Mouse (Mus musculus): ENCODE measurements around the gene 2310061N02Rik.
"Not testable (repeated sequence)": the region's sequence is repeated elsewhere in the genome, so short reads cannot be mapped to it uniquely, and the experiment has no call there.

The 2310061N02Rik gene

DNA sequence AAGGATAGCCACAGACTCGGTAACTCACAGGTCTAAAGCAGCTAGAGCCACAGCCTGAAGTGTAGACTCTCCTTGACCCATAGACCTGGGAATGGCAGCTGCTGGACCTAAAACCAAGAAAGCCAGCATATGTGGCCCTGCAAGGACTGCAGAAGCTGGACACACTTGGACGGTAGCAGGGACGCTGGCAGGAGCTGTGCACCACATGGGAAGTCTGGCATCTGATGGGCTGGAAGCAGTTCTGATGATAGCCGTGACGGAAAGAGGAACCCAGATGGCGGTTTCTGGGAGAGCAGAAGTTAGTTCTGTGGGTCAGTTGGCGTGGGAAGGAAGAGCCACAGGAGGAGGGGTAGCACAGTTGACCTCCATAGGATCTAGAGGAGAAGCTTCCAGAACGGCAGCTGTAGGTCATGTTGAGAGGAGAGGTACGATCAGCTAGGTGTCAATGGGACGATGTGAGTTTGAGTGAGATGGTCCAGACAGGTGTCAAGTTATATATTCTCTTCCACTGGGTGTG, at the start of gene 2310061N02Rik:
TSS of gene 2310061N02Rik (minus strand) at position 467 of the 517 bp plus-strand sequence.
- no peak for DNase-seq (ENCODE audit: low spot score)

DNA sequence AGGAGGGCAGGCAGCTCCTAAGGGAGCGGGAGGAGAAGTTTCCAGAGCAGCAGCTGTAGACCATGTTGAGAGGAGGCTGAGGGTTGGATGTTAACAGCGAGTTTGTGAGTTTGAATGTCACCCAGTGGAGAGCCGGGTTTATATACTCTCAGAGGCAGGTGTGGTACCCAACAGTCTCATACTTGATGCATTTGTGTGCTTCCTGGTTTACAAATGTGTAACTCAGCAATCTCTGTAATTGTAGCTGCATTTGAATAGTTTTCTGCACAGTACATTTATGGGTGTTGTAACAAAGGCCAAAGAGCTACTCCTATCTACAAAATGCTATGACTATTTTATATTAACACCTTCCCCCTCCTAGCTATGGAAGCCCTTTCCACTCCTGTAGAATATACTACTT, 43.8 kb upstream of the 2310061N02Rik start, which contains the start of gene Krtap13:
TSS of gene Krtap13 (minus strand) at position 101 of the 400 bp plus-strand sequence.
- not testable (repeated sequence) for DNase-seq (ENCODE audit: low spot score)

DNA sequence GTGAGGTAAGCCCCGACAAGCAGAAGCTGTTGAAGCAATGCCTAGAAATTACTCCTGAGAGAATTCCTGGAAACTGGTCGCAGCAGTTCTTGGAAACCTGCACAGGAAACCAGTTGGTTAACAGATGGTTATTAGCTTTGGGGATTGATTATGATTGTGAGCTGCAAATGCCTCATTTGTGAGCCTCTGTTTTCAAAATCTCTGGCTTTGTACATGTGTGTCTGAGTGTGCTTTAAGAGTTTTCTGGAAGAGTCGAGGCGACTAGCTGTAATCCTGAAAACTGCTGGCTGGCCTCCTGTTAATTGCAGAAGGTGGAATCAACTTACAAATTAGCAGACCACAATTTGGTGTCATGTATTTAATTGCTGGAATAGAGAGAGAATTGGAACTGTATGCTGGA, 40.2 kb upstream of the 2310061N02Rik start:
- DNase-seq (ENCODE audit: low spot score), result peak; percentile 4

DNA sequence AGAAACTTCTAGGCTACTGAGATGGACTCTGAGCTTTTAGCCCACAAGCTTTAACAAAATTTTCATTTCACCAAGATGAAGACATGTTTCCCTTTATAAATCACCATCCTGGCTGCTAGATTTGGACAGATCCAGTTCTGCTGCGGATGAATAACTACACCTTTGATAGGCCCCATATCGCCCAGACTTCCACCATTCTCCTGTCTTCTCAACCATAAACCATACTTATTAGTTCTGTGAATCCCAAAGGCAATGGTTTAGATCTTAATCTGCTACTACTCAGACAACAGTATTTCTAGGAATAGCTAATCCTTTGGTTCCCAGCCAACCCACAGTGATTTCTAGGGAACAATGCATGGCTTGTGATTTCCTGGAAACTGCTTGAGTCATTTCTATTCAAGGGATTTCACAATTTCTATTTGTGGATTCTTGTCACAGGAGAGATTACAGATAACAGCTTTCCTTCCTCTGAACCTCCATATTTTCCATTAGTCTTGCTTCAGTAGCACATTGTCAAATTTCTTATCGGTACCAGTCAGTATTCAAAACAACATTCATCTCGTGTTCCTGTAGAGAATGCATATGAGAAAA, 37.1 kb upstream of the 2310061N02Rik start:
- no peak for DNase-seq (ENCODE audit: low spot score)

DNA sequence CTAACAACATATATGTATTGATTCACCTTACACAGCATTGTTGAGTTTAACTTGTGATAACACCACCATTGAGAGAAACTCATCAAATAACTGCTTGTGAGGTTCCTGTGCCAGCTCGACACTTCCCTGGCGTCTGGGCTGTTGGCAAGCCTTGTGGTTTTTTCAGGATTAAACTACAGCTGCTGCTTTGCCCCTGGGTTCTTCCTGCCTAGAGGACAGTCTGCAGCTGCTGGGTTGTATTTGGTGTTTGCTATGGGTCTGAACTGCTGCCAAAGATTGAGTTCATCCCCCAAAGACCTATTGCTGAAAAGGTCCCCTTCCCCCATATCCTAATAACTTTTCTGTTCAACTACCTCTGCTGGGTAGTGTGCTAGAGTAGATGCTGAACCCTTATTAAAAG, 27.6 kb upstream of the 2310061N02Rik start:
- DNase-seq (ENCODE audit: low spot score), result no peak

DNA sequence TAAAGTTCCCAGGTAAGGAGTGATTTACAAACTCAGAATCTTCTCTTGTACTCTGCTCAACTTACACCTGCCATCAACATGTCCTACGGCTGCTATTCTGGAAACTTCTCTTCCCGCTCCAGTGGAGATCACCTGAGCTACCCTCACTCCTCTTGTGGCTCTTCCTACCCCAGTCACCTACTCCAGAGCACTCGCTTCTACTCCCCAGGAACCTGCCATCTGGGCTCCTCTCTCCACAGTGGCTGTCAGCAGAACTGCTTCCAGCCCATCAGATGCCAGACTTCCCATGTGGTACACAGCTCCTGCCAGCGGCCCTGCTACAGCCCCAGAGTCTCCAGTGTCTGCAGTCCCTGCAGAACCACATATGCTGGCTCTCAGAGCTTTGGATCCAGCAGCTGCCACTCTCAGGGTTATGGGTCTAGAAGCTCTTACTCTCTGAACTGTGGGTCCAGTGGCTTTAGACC, 21.1 kb upstream of the 2310061N02Rik start, which contains the start of gene Krtap13-1:
TSS of gene Krtap13-1 (plus strand) at position 51 of the 464 bp plus-strand sequence.
- no peak for DNase-seq (ENCODE audit: low spot score)

DNA sequence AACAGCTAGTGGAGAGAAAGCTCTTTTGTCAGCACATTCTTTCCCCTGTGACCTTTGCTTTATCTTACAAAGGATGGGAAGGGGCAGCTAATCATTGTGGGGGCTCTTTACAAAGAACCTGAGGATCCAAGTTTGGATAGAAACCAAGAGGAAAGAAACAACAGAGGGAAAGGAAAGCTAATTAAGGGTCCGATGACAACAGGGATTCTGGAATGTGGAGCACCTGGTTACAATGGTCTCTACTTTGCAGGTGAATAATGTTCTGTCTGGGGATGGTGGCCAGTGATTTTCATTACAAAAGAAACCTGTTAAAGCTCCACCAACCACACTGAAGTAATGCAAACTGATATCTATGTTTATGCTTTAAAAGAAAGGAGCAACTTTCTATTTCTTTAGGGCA, 12.3 kb upstream of the 2310061N02Rik start:
- no peak for DNase-seq (ENCODE audit: low spot score)

DNA sequence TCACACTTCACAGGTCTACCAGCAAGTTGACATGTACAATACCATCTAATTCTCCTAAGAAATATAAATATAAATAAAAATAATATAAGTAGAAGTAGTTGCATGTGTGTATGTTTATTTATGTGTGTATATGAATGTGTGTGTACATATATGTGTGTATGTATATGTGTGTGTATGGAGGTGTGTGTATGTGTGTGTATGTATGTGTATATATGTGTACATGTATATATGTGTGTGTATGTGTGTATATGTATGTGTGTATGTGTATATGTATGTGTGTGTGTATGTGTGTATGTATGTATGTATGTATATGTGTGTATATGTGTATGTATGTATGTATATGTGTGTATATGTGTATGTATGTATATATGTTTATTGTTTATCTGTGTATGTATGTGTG, 8.8 kb upstream of the 2310061N02Rik start:
- DNase-seq (ENCODE audit: low spot score), result no peak

DNA sequence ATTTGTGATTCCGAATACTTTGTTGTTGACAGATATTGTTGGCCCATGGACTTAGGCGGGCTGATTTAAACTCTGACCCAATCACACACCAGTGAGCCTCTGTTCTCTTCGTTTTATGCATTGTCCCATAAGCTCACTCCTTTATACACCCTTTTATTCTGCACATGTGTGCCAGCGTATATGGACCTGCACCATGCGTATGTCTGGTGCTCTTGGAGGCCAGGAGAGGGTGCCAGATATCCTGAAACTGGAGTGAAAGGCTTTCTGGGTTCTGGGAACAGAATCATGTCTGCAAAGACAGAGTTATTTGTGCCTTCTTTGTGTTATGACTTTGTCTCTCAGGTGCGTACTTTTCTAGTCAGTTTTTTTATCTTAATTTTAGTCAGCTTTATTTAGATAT, 3.5 kb upstream of the 2310061N02Rik start:
- no peak for DNase-seq (ENCODE audit: low spot score)

DNA sequence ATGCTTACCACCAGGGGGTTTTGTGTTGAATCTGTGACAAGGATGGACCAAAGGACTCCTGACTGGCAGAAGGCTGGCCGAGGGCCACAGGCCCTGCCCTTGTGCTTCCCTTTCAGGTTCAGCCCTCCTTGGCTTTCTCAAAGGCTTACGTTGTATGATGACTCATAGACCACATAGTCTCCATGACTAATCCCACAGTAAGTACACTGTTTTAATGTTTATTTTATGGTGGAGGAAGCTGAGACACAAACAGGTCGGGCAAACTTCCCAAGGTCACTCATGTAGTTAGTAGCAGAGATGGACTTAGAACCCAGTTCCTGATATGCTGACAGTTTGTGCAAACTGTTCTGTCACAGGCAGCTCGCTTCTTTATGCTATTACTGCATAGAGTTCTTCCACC, 3.0 kb upstream of the 2310061N02Rik start:
- no peak for DNase-seq (ENCODE audit: low spot score)

DNA sequence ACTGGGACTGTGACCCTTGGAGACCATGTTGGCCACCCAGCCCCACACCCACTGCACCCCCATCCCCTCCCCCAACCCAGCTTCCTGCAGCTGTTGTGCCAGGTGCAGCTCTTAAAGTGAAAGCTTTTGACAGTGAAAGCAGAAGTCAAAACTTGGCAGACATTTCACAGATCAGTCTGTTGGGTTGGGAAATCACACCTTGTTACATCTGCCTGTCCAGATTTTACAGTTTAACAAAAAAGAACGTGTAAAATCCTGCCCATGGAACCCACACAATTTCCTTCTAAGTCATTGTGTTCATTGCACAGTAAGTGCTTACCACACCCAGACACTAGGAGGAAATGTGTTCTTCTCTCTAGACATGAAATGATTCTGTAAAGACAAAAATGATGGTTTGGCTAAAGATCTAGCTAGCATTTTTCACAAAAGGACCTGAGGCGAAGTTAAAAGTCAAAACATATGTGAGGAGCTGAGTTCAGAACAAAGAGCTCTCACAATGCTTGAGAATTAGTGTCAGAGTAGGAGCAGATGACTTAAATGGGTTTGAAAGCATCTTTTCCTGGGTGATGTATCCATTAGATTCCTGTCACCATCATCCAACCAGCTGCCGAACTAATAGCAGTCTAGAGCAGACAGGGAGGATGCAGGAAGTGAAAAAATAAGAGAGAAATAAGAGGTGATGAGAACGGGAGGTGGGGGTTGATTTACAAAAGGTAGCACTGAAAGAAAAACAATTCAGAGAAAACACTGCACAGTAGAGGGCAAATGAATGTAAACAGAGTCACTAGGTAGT, 6.5 kb downstream of the 2310061N02Rik start:
- no peak for DNase-seq (ENCODE audit: low spot score)

DNA sequence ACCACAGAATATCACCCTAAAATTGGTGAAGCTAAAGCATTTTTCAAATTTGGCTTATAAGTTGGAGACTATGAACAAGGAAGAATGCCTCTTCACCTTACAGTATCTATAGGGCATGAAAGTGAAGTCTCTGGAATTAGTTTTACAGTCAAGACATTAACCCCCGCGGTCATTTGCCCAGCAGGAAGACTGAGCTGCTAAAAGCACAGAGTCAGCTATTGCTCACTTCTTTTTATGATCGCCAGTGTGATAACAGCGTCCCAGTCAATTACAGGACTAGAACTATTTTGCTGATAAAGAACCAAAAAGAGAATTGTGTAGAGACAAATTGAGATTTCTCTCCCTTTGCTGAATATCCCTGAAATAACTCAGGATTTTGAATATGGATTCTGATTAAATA, 11.5 kb downstream of the 2310061N02Rik start:
- DNase-seq (ENCODE audit: low spot score), result no peak

DNA sequence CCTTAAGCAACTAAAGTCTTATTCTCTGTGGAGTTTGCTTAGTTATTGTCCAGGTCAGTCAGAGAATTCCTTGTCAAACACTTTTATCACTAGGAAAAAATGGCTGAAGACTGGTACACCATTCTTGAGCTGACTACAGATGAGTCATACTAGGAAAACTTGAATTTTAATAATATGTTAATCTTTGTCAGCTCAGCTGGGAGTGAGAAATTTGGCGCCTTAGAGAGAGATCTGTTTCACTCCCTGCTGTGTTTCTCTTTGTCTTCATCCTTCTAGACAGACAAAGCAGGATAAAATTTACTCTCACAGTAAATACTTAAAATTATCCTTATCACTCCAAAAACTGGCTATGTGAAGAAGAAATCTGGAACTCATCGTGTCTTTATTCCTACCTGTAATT, 26.5 kb downstream of the 2310061N02Rik start:
- DNase-seq (ENCODE audit: low spot score), result no peak

DNA sequence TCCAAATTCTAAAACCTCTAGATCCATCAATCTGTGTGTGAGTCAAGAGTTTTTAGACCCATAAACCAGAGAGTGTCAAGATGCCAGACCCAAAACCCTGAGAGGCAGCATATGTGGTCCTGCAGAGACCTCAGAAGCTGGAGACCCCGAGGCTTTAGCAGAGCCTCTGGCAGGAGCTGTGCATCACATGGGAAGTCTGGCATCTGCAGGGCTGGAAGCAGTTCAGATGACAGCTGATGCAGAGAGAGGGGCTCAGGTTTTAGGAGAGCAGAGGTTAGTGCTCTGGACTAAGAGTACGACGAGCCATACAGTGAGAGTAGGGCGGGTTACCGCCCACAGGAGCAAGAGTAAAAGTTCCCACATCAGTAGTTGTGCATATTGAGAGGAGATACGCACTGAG, 28.7 kb downstream of the 2310061N02Rik start:
- DNase-seq (ENCODE audit: low spot score), result no peak

DNA sequence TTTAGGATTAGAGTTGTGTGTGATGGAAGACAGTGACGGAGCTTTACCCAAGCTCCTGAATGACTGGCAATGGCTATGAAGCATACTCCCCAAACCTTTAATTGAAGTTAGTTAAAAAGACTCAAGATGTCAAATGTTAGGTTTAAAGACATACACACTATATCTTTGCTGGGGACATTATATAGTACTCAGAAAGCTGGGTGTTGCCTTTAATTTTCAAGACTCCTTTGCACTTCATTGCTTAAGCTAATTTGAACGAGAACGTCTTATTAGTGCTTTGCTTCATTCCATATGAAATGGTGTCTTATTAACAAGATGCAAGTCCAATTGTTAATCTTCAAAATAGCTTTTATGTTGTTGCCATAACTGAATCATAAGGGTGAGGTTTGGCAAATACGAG, 36.2 kb downstream of the 2310061N02Rik start, which contains the start of gene Krtap27-1:
TSS of gene Krtap27-1 (minus strand) at position 101 of the 400 bp plus-strand sequence.
- no peak for DNase-seq (ENCODE audit: low spot score)

DNA sequence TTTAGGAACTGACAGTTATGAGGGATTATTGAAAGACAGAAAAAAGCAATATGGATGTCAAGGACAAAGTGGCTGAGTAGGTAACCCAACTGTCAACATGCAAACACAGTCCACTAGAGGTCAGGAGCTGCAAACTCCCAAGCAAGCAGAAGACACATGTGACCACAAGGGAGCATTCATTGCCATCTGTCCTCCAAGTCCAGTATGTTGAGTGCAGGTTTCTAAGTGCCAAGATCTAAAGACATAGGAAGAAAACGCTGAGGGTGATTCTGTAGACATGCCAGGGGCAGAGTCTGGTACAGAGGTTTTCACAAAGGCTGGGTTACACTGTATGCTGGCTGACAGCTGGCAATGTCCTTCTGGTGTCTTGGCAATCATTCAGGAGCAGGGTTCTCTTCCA, 50.3 kb downstream of the 2310061N02Rik start:
- DNase-seq (ENCODE audit: low spot score), result no peak
